Mouse (Mus musculus) macrophage (primary cell): ENCODE data around the gene P2ry6. TPM values are rescaled to one million over a fixed set of nuclear protein-coding genes. Genes with fewer than 3 reads are reported as not detected.

ENCODE experiments used
- H3K27ac ChIP-seq: fragments of 350-480 bp; formaldehyde crosslinking; 2 replicates; pipeline ENCODE4 v1.9.0; 2021
- H3K36me3 ChIP-seq: fragments of 350-480 bp; formaldehyde crosslinking; 2 replicates; pipeline ENCODE4 v1.9.0; 2021; ENCODE audit errors: inconsistent target
- H3K4me3 ChIP-seq: fragments of 350-480 bp; formaldehyde crosslinking; 2 replicates; pipeline ENCODE4 v1.9.0; 2021; ENCODE audit errors: inconsistent target
- H3K79me2 ChIP-seq: fragments of 350-480 bp; formaldehyde crosslinking; 2 replicates; pipeline ENCODE4 v1.9.0; 2021; ENCODE audit errors: inconsistent target
- WGBS: methylation state at CpG from one replicate; pipeline ENCODE4 v1.1.7; 2026; ENCODE audit warnings: inconsistent platforms; ENCODE audit not compliant: missing documents; 5-methylcytosine and 5-hydroxymethylcytosine counted together
- polyA plus RNA-seq: library from polyadenylated mRNA; stranded (reverse); fragments of 250-400 nt; gene quantifications from 3 replicates; pipeline ENCODE4 v1.2.4, GENCODE M21; 2018; ENCODE audit warnings: inconsistent platforms

The P2ry6 gene
- polyA plus RNA-seq, 1 experiment from 2014 or later: 148 TPM

- H3K27ac ChIP-seq: no peak overlapping the region
- no peaks in the 10 kb centered on the region for H3K79me2 ChIP-seq
- WGBS: 96% methylated on average over 7 of the region's 10 CpGs
- H3K36me3 ChIP-seq: no peaks in the 10 kb centered on the region
- H3K4me3 ChIP-seq: no peak overlapping the region
Measured at GRCm38 (mm10) chr7:100906029-100906789, 68.2 kb downstream of the P2ry6 start.

- 95% methylated on average over 7 of the region's 7 CpGs for WGBS
- Histone ChIP-seq H3K79me2 (no peaks in the 10 kb centered on the region), H3K27ac (no peak overlapping the region), H3K4me3 (no peak overlapping the region), H3K36me3 (no peaks in the 10 kb centered on the region)
Measured at GRCm38 (mm10) chr7:100905037-100905436, 69.4 kb downstream of the P2ry6 start.

GRCm38 (mm10) chr7:100904612-100905011 lies 69.8 kb downstream of the P2ry6 start:
- Histone ChIP-seq H3K27ac (no peak overlapping the region), H3K79me2 (no peaks in the 10 kb centered on the region), H3K36me3 (no peaks in the 10 kb centered on the region), H3K4me3 (no peak overlapping the region)
- 85% methylated on average over 5 of the region's 5 CpGs for WGBS

GRCm38 (mm10) chr7:100902451-100903137 lies 71.9 kb downstream of the P2ry6 start:
- H3K4me3 ChIP-seq: no peak overlapping the region
- H3K36me3 ChIP-seq: no peaks in the 10 kb centered on the region
- 75% methylated on average over 9 of the region's 9 CpGs for WGBS
- no peaks in the 10 kb centered on the region for H3K79me2 ChIP-seq
- H3K27ac ChIP-seq: no peak overlapping the region

GRCm38 (mm10) chr7:100897828-100898227 lies 76.6 kb downstream of the P2ry6 start:
- Histone ChIP-seq H3K36me3 (no peaks in the 10 kb centered on the region), H3K79me2 (no peaks in the 10 kb centered on the region), H3K27ac (no peak overlapping the region), H3K4me3 (no peak overlapping the region)
- 92% methylated on average over 5 of the region's 5 CpGs for WGBS

- no peak overlapping the region for H3K27ac ChIP-seq
- H3K4me3 ChIP-seq: no peak overlapping the region
- H3K79me2 ChIP-seq: no peaks in the 10 kb centered on the region
- H3K36me3 ChIP-seq: no peaks in the 10 kb centered on the region
- 16% methylated on average over 5 of the region's 12 CpGs for WGBS
Measured at GRCm38 (mm10) chr7:100894833-100895226, 79.6 kb downstream of the P2ry6 start.

GRCm38 (mm10) chr7:100894057-100894832 lies 80.2 kb downstream of the P2ry6 start:
- no peak overlapping the region for H3K4me3 ChIP-seq
- no peaks in the 10 kb centered on the region for H3K79me2 ChIP-seq
- no peaks in the 10 kb centered on the region for H3K36me3 ChIP-seq
- no peak overlapping the region for H3K27ac ChIP-seq
- 9% methylated on average over 49 of the region's 53 CpGs for WGBS

DNA sequence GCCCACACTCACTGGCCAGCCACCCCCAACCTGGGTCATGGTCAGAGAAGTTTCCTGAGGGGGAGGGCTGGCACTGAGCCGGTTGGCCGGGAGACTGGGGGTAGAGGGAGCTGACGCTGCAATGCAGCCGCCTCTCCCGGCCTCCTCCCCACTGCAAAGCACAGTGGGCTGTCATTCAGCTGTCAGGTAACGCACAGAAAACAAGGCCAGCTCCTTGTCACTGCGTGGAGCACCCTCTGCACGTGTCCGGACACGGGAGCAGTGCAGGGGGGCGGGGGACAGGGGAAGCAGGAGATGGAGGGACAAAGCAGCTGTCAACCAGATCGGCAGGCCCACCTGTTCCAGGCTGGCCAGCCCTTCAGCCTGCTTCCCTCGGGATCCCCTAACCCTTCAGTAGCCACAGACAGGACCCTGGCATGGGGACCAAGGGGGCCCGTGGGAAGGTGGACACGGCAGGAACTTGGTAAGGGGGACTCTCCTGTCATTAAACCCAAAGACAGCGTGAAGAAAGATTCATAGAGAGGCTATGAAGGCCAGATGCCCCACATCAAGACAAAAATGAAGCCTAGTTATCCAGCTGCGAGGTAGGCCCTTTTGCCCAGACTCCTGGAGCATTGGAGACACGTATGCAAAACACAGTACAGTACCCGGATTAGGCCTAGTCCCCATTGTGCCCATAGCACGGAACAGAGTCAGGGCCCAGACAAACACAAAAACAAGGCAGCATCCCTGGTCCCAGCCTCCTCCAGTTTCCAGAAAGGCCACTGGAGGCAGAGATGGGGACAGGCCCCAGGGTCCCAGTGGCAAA lies 81.0 kb downstream of the P2ry6 start:
- 95% methylated on average over 16 of the region's 20 CpGs for WGBS

More for the DNA sequence above, 81.0 kb downstream of the P2ry6 start:
- Histone ChIP-seq H3K27ac (no peak overlapping the region), H3K79me2 (no peaks in the 10 kb centered on the region), H3K4me3 (no peak overlapping the region), H3K36me3 (no peaks in the 10 kb centered on the region)

Other genes starting within 250 kb of the P2ry6 start
- 2.4 to 9.2 TPM (median 3.7 TPM) in 3 replicates for gene Relt, start 111.2 kb downstream of the P2ry6 start, polyA plus RNA-seq
- gene Arhgef17, start 42.5 kb downstream of the P2ry6 start, polyA plus RNA-seq: 0.15 to 0.20 TPM (median 0.17 TPM) in 3 replicates
- gene P2ry2, start 38.2 kb upstream of the P2ry6 start, polyA plus RNA-seq: 8.0 to 11.7 TPM (median 9.1 TPM) in 3 replicates
- gene Fchsd2, start 118.2 kb upstream of the P2ry6 start, polyA plus RNA-seq: 39.2 to 50.7 TPM (median 43.9 TPM) in 3 replicates